Mouse (Mus musculus) cerebellum, adult 2 months (tissue): ENCODE measurements around the gene Slc38a9.

Experiments
- CTCF ChIP-seq: fragments of 200-500 bp; IDR thresholded peaks from 2 replicates; pipeline ENCODE4 v1.5.1; 2011; ENCODE audit warnings: low read depth, mild to moderate bottlenecking, control low read depth, low read length, moderate library complexity, borderline replicate concordance; ENCODE audit not compliant: insufficient read depth
- POLR2A ChIP-seq: fragments of 200-500 bp; IDR thresholded peaks from 2 replicates; pipeline ENCODE4 v1.6.1; 2011; ENCODE audit warnings: low read length, control low read depth, borderline replicate concordance; ENCODE audit not compliant: insufficient read depth

DNA sequence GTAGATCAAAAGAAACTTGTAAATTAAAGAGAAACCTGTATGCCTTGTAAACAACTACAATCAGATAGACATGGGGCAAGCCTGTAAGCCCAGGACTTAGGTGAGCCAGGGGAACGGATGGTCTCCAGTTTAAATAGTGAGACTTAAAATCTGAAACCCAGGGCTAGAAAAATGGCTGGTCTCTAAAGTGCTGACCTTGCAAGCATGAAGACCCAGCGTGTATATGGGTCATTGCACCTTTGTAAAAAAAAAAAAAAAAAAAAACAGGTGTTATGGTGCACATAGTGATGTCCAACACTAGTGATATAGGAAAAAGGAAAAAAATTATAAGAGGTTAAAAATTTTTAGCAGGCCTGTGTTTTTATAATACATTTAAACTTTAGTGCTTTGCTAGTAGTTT lies 1.1 kb downstream of the Slc38a9 start:
- no peak for TF ChIP-seq CTCF
- TF ChIP-seq POLR2A: no peak
